Mouse (Mus musculus) cerebellum, adult 2 months (tissue): ENCODE data around the gene Syt1.

ENCODE experiments used
- CTCF ChIP-seq: fragments of 200-500 bp; IDR thresholded peaks from 2 replicates; pipeline ENCODE4 v1.5.1; 2011; ENCODE audit warnings: low read depth, mild to moderate bottlenecking, control low read depth, low read length, moderate library complexity, borderline replicate concordance; ENCODE audit not compliant: insufficient read depth
- POLR2A ChIP-seq: fragments of 200-500 bp; IDR thresholded peaks from 2 replicates; pipeline ENCODE4 v1.6.1; 2011; ENCODE audit warnings: low read length, control low read depth, borderline replicate concordance; ENCODE audit not compliant: insufficient read depth

DNA sequence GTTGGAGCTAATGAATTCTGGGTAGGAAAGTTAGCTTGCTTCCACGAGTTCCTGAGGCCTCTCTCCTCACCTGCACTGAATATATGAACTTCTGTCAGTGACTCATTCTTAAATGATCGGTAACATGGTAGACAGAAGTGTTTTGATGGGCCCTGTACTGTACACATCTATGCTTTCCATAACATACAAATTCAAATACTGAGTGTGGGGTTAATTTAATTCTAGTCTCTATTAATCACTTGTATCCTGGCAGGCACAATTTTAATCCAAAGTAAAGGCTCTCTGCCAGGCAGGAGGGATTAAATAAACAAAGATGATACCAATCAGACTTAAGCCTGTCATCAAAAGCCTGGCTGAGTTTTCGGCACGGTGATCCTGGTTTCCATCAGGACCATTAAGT is 136.1 kb downstream of the Syt1 start:
- TF ChIP-seq CTCF (no peak), POLR2A (no peak)
